Mouse (Mus musculus) adrenal gland, postnatal 4 days (tissue): ENCODE data around the gene Ptpru. TPM values are rescaled to one million over a fixed set of nuclear protein-coding genes. Genes with fewer than 3 reads are reported as not detected.

ENCODE experiments used
- total RNA-seq, 2 experiments: library from RNA; stranded (reverse); gene quantifications; 2 replicates each; pipeline ENCODE4 v1.2.3; 2021

Gene Ptpru
- total RNA-seq, 2 experiments from 2014 or later: 61.3 to 64.8 TPM

Other genes starting within 250 kb of the Ptpru start
- 10 to 100 TPM; 60.8 to 73.6 TPM for gene Mecr, start 5.2 kb upstream of the Ptpru start, total RNA-seq
- 10 to 100 TPM; 89.0 to 93.6 TPM for gene Srsf4, start 35.3 kb upstream of the Ptpru start, total RNA-seq
- 10 to 100 TPM; 12.9 to 14.4 TPM for gene Tmem200b, start 83.5 kb upstream of the Ptpru start, total RNA-seq
- gene Gm10300, start 236.4 kb upstream of the Ptpru start, total RNA-seq: under 1 TPM; 0.70 to 0.73 TPM
- gene Epb41, start 237.0 kb upstream of the Ptpru start, total RNA-seq: 10 to 100 TPM; 67.2 to 91.2 TPM